Comparison of ENCODE assay signal across 28 mouse cellular contexts in genomic region chr4:44036455-44036854, GRCm38 (mm10). TPM values are rescaled to one million over a fixed set of nuclear protein-coding genes. Genes with fewer than 3 reads are reported as not detected.
DNase-seq lines count a peak whose midpoint lies in the region; ATAC-seq and TF ChIP-seq lines count a peak whose summit lies in the region.
"Had no signal": no experiment of that assay in that cellular context is flagged by ENCODE, and none has a peak within 500 bp of the region (broad histone marks: within the 10 kb centered on the region; RNA-seq: fewer than 3 reads in every experiment).

No protein-coding gene starts in this region.

- no peaks in the 10 kb centered on the region for H3K4me1 ChIP-seq in limb, embryonic 11.5 days (ENCODE audit: control insufficient read depth, insufficient read depth, low read length)
- no peaks in the 10 kb centered on the region for H3K4me1 ChIP-seq in limb, embryonic 10.5 days
- peaks cover 4% of the 10 kb centered on the region; the same call in 1 of the 2 replicates for H3K4me1 ChIP-seq in intestine, embryonic 16.5 days (ENCODE audit: control insufficient read depth, insufficient read depth, low read length)
- H3K4me1 ChIP-seq in small intestine, adult 2 months (ENCODE audit: control insufficient read depth, insufficient read depth, insufficient read length, low read length), result peaks cover 17% of the 10 kb centered on the region
- H3K4me1 ChIP-seq in hindbrain, postnatal 0 days (ENCODE audit: insufficient read depth, low read length), result no peaks in the 10 kb centered on the region
- H3K4me1 ChIP-seq: embryonic facial prominence, embryonic 10.5 days; embryonic facial prominence, embryonic 12.5 days; forebrain, embryonic 13.5 days; forebrain, embryonic 15.5 days had no signal

- H3K27ac ChIP-seq in limb, embryonic 11.5 days (replicated peaks; ENCODE audit: low read depth, low read length), result no peak overlapping the region
- H3K27ac ChIP-seq in limb, embryonic 10.5 days, result no peak overlapping the region
- peak overlapping the region; percentile 19; the same call in 1 of the 2 replicates for H3K27ac ChIP-seq in intestine, embryonic 16.5 days (ENCODE audit: low read length)
- peak overlapping the region; percentile 38; the same call in 1 of the 2 replicates for H3K27ac ChIP-seq in small intestine, adult 2 months (ENCODE audit: insufficient read depth, low read depth, low read length)
- H3K27ac ChIP-seq in hindbrain, postnatal 0 days, result no peak overlapping the region
- H3K27ac ChIP-seq: embryonic facial prominence, embryonic 10.5 days; embryonic facial prominence, embryonic 12.5 days; forebrain, embryonic 13.5 days; forebrain, embryonic 15.5 days had no signal

- no peak for ATAC-seq in limb, embryonic 11.5 days (ENCODE audit: insufficient number of reproducible peaks, low FRiP score, low TSS enrichment, low read depth)
- ATAC-seq in intestine, embryonic 16.5 days, result peak; percentile 59; the same call in 1 of the 2 replicates
- no peak for ATAC-seq in hindbrain, postnatal 0 days
- ATAC-seq: activated CD4-positive, CD25-positive, alpha-beta regulatory T cell, adult 4 months; CD4-positive, CD25-positive, alpha-beta regulatory T cell, adult 4 months; forebrain, embryonic 13.5 days; forebrain, embryonic 15.5 days; Patski had no signal

- H3K27me3 ChIP-seq in limb, embryonic 11.5 days (ENCODE audit: control insufficient read depth, insufficient read depth, low read length), result no peaks in the 10 kb centered on the region
- H3K27me3 ChIP-seq in limb, embryonic 10.5 days (ENCODE audit: low read depth, poor library complexity, severe bottlenecking), result no peaks in the 10 kb centered on the region
- H3K27me3 ChIP-seq in intestine, embryonic 16.5 days (replicated peaks; ENCODE audit: control insufficient read depth, insufficient read depth, low read length), result no peaks in the 10 kb centered on the region
- no peaks in the 10 kb centered on the region for H3K27me3 ChIP-seq in small intestine, adult 2 months (ENCODE audit: control insufficient read depth, insufficient read depth, low read length)
- no peaks in the 10 kb centered on the region for H3K27me3 ChIP-seq in hindbrain, postnatal 0 days (ENCODE audit: insufficient read depth, low read length)
- H3K27me3 ChIP-seq: CH12.LX; embryonic facial prominence, embryonic 12.5 days; forebrain, embryonic 13.5 days; forebrain, embryonic 15.5 days; Patski had no signal

- 70% methylated on average over 5 of the region's 5 CpGs for WGBS in limb, embryonic 11.5 days
- WGBS in limb, embryonic 10.5 days, result 85% methylated on average over 5 of the region's 5 CpGs
- WGBS in intestine, embryonic 16.5 days, result 68% methylated on average over 5 of the region's 5 CpGs
- 31% methylated on average over 5 of the region's 5 CpGs for WGBS in small intestine, adult 2 months
- 65% methylated on average over 5 of the region's 5 CpGs for WGBS in hindbrain, postnatal 0 days

- no peak overlapping the region for H3K4me2 ChIP-seq in limb, embryonic 11.5 days (ENCODE audit: low read depth, severe bottlenecking)
- H3K4me2 ChIP-seq in intestine, embryonic 16.5 days (ENCODE audit: low read depth, low read length), result no peak overlapping the region
- H3K4me2 ChIP-seq in hindbrain, postnatal 0 days (ENCODE audit: low read depth, low read length), result no peak overlapping the region
- H3K4me2 ChIP-seq: embryonic facial prominence, embryonic 12.5 days; forebrain, embryonic 13.5 days; forebrain, embryonic 15.5 days had no signal

- no peaks in the 10 kb centered on the region for H3K9me3 ChIP-seq in limb, embryonic 11.5 days (ENCODE audit: control insufficient read depth, low read length)
- no peaks in the 10 kb centered on the region for H3K9me3 ChIP-seq in limb, embryonic 10.5 days (replicated peaks)
- no peaks in the 10 kb centered on the region for H3K9me3 ChIP-seq in intestine, embryonic 16.5 days (ENCODE audit: control insufficient read depth, low read length)
- H3K9me3 ChIP-seq in hindbrain, postnatal 0 days (ENCODE audit: low read length), result no peaks in the 10 kb centered on the region
- H3K9me3 ChIP-seq: embryonic facial prominence, embryonic 10.5 days; embryonic facial prominence, embryonic 12.5 days; forebrain, embryonic 13.5 days; forebrain, embryonic 15.5 days; G1E had no signal

- H3K36me3 ChIP-seq in limb, embryonic 11.5 days (ENCODE audit: control insufficient read depth, insufficient read depth, low read length), result peaks cover 10% of the 10 kb centered on the region; the same call in 1 of the 2 replicates
- peaks cover 72% of the 10 kb centered on the region for H3K36me3 ChIP-seq in limb, embryonic 10.5 days
- peaks cover 14% of the 10 kb centered on the region for H3K36me3 ChIP-seq in intestine, embryonic 16.5 days (ENCODE audit: control insufficient read depth, insufficient read depth, low read length)
- peaks cover 57% of the 10 kb centered on the region for H3K36me3 ChIP-seq in small intestine, adult 2 months (ENCODE audit: control insufficient read depth, insufficient read depth, low read length)
- peaks cover 37% of the 10 kb centered on the region for H3K36me3 ChIP-seq in hindbrain, postnatal 0 days (ENCODE audit: insufficient read depth, low read length)

- no peak for TF ChIP-seq CTCF in small intestine, adult 2 months (IDR thresholded peaks at IDR 0.05; ENCODE audit: extremely low read depth, insufficient read length, insufficient replicate concordance, low read depth, low read length)
- TF ChIP-seq CTCF in hindbrain, postnatal 0 days (IDR thresholded peaks at IDR 0.05; ENCODE audit: low read depth), result no peak

- DNase-seq in limb, embryonic 11.5 days (ENCODE audit: low spot score), result no peak
- DNase-seq in limb, embryonic 10.5 days (ENCODE audit: low spot score), result no peak
- no peak for DNase-seq in cerebellum, adult 18-20 months
- DNase-seq in urinary bladder, postnatal 14 days (ENCODE audit: low spot score), result no peak
- no peak for DNase-seq in hindbrain, postnatal 0 days (ENCODE audit: low spot score)
- DNase-seq: adrenal gland, adult 2 months; adrenal gland, postnatal 10 days; adrenal gland, postnatal 25 days; B cell, adult 2 months; cerebellum, adult 11 months; cerebellum, adult 2 months; cerebellum, adult 9-10 months; cerebellum, postnatal 10 days; cerebellum, postnatal 25 days had no signal

- no peak for TF ChIP-seq POLR2A in small intestine, adult 2 months (IDR thresholded peaks at IDR 0.05; ENCODE audit: low read depth, low read length)

- no peak overlapping the region for H3K9ac ChIP-seq in limb, embryonic 11.5 days (ENCODE audit: low read length)
- no peak overlapping the region for H3K9ac ChIP-seq in intestine, embryonic 16.5 days (ENCODE audit: low read depth, low read length)
- no peak overlapping the region for H3K9ac ChIP-seq in hindbrain, postnatal 0 days (replicated peaks; ENCODE audit: low read length)
- H3K9ac ChIP-seq: embryonic facial prominence, embryonic 12.5 days; forebrain, embryonic 13.5 days; forebrain, embryonic 15.5 days had no signal

- H3K4me3 ChIP-seq in limb, embryonic 11.5 days (ENCODE audit: low read depth, low read length), result peak overlapping the region; percentile 1; the same call in 1 of the 2 replicates
- no peak overlapping the region for H3K4me3 ChIP-seq in limb, embryonic 10.5 days
- H3K4me3 ChIP-seq in intestine, embryonic 16.5 days (ENCODE audit: low read length), result no peak overlapping the region
- H3K4me3 ChIP-seq in small intestine, adult 2 months (ENCODE audit: low read depth, low read length), result no peak overlapping the region
- H3K4me3 ChIP-seq in hindbrain, postnatal 0 days (ENCODE audit: low read length), result no peak overlapping the region
- H3K4me3 ChIP-seq: embryonic facial prominence, embryonic 10.5 days; embryonic facial prominence, embryonic 12.5 days; forebrain, embryonic 13.5 days; forebrain, embryonic 15.5 days had no signal

RNA-seq across cellular contexts. Expression of gene Clta, which starts 32.2 kb away (rescaled TPM):
- polyA plus RNA-seq in limb, embryonic 11.5 days (2014; fragmentation: Nextera tagmentation; extraction: Ambion mirVana), result 251 and 264 TPM in 2 replicates
- polyA plus RNA-seq in limb, embryonic 10.5 days (2016; fragmentation: Nextera tagmentation; extraction: Ambion mirVana), result 215 and 217 TPM in 2 replicates
- 241 and 256 TPM in 2 replicates for polyA plus RNA-seq in intestine, embryonic 16.5 days (2015; fragmentation: Nextera tagmentation; extraction: Ambion mirVana)
- 119 and 280 TPM in 2 replicates for polyA plus RNA-seq in small intestine, adult 2 months (2012; rRNA removed)
- 366 and 404 TPM in 2 replicates for total RNA-seq in hindbrain, postnatal 0 days (2014; rRNA removed)
- 379 and 380 TPM in 2 replicates for polyA plus RNA-seq in hindbrain, postnatal 0 days (2015; fragmentation: Nextera tagmentation; extraction: Ambion mirVana)

RNA-seq across cellular contexts. Expression of gene Gne, which starts 47.5 kb away (rescaled TPM):
- 20.7 and 20.8 TPM in 2 replicates for polyA plus RNA-seq in limb, embryonic 11.5 days (2014; fragmentation: Nextera tagmentation; extraction: Ambion mirVana)
- 22.7 and 25.3 TPM in 2 replicates for polyA plus RNA-seq in limb, embryonic 10.5 days (2016; fragmentation: Nextera tagmentation; extraction: Ambion mirVana)
- 50.4 and 57.2 TPM in 2 replicates for polyA plus RNA-seq in intestine, embryonic 16.5 days (2015; fragmentation: Nextera tagmentation; extraction: Ambion mirVana)
- polyA plus RNA-seq in small intestine, adult 2 months (2012; rRNA removed), result 26.9 and 40.6 TPM in 2 replicates
- total RNA-seq in hindbrain, postnatal 0 days (2014; rRNA removed), result 41.9 and 44.5 TPM in 2 replicates
- polyA plus RNA-seq in hindbrain, postnatal 0 days (2015; fragmentation: Nextera tagmentation; extraction: Ambion mirVana), result 24.7 and 26.1 TPM in 2 replicates

RNA-seq across cellular contexts. Expression of gene Ccin, which starts 53.2 kb away (rescaled TPM):
- not detected in 2 replicates for polyA plus RNA-seq in limb, embryonic 11.5 days (2014; fragmentation: Nextera tagmentation; extraction: Ambion mirVana)
- not detected in 2 replicates for polyA plus RNA-seq in limb, embryonic 10.5 days (2016; fragmentation: Nextera tagmentation; extraction: Ambion mirVana)
- polyA plus RNA-seq in intestine, embryonic 16.5 days (2015; fragmentation: Nextera tagmentation; extraction: Ambion mirVana), result not detected in 2 replicates
- not detected in 2 replicates for polyA plus RNA-seq in small intestine, adult 2 months (2012; rRNA removed)
- total RNA-seq in hindbrain, postnatal 0 days (2014; rRNA removed), result 0.29 TPM in 1 of 2 replicates, not detected in the other
- polyA plus RNA-seq in hindbrain, postnatal 0 days (2015; fragmentation: Nextera tagmentation; extraction: Ambion mirVana), result not detected in 2 replicates
- total RNA-seq: adrenal gland, adult 2 months; adrenal gland, postnatal 10 days; adrenal gland, postnatal 25 days; CH12.LX; G1E had no signal
- polyA plus RNA-seq: adrenal gland, adult 2 months; CD4-positive, CD25-positive, alpha-beta regulatory T cell, adult 4 months; cerebellum, adult 2 months; cortical plate, adult 2 months; embryonic facial prominence, embryonic 10.5 days; embryonic facial prominence, embryonic 12.5 days; embryonic facial prominence, embryonic 14.5 days; forebrain, embryonic 11.5 days; forebrain, embryonic 13.5 days; forebrain, embryonic 15.5 days; G1E had no signal

Comparison
In these comparisons a context has a peak if more than half of its experiments do, and no peak if none do; other contexts are left out.
1. H3K27ac ChIP-seq: peak in intestine, embryonic 16.5 days (single experiment) and small intestine, adult 2 months (single experiment); none in limb, embryonic 11.5 days (single experiment), limb, embryonic 10.5 days (single experiment) and hindbrain, postnatal 0 days (single experiment).